Mouse (Mus musculus) embryo, embryonic 10 days (tissue): Measurements from ENCODE around the gene Nfkbil1.

ENCODE experiments used
- DNase-seq: peaks from one replicate; pipeline ENCODE4 v3.0.0-alpha.2; 2015; ENCODE audit warnings: low spot score

The Nfkbil1 gene

GRCm38 (mm10) chr17:35175382-35175781, 60.2 kb downstream of the Nfkbil1 start:
- DNase-seq, result no peak

- no peak for DNase-seq
Measured at GRCm38 (mm10) chr17:35174201-35174977, 61.2 kb downstream of the Nfkbil1 start.

GRCm38 (mm10) chr17:35173329-35173728, 62.3 kb downstream of the Nfkbil1 start:
- DNase-seq, result no peak

- DNase-seq, result no peak
Measured at GRCm38 (mm10) chr17:35172445-35173234, 63.0 kb downstream of the Nfkbil1 start.
